Mouse (Mus musculus): ENCODE data around the gene Taf8. TPM values are rescaled to one million over a fixed set of nuclear protein-coding genes. Genes with fewer than 3 reads are reported as not detected.

The Taf8 gene
- total and polyA plus RNA-seq, 3 experiments: 15.2 to 25.7 TPM; not detected in 1

- no peak for DNase-seq (ENCODE audit: low read depth, low spot score)
- H3K27ac ChIP-seq (ENCODE audit: control insufficient read depth, low read depth, low read length): no peak overlapping the region
These were observed 49.2 kb downstream of the Taf8 start for GRCm38 (mm10) chr17:47452886-47453285.

GRCm38 (mm10) chr17:47450880-47451565 is 51.1 kb downstream of the Taf8 start:
- no peak for TF ChIP-seq ELF1 (IDR thresholded peaks at IDR 0.05; ENCODE audit: low read depth, low read length)
- no peak for TF ChIP-seq USF1 (IDR thresholded peaks at IDR 0.05; ENCODE audit: low read depth, low read length)
- TF ChIP-seq BHLHE40 (IDR thresholded peaks at IDR 0.05; ENCODE audit: borderline replicate concordance, low read depth, low read length): no peak
- TF ChIP-seq MAX (IDR thresholded peaks at IDR 0.05; ENCODE audit: low read length): no peak
- no peak for TF ChIP-seq NELFE (IDR thresholded peaks at IDR 0.05; ENCODE audit: low read depth, low read length)
- no peak for TF ChIP-seq TCF12 (IDR thresholded peaks at IDR 0.05; ENCODE audit: low read depth, low read length)
- no peak for TF ChIP-seq TAL1 (IDR thresholded peaks at IDR 0.05; ENCODE audit: low read length)
- no peak for TF ChIP-seq E2F4 (IDR thresholded peaks at IDR 0.05; ENCODE audit: borderline replicate concordance, low read depth, low read length)
- no peaks in the 10 kb centered on the region for H3K79me2 ChIP-seq (ENCODE audit: control insufficient read depth, insufficient read depth, low read length, poor library complexity)
- H3K4me1 ChIP-seq (ENCODE audit: control insufficient read depth in 1 of 2, insufficient read depth in 2 of 2, low read length in 2 of 2): peaks cover 6 to 20% of the 10 kb centered on the region in 2 experiments
- no peak overlapping the region for H3K9ac ChIP-seq (ENCODE audit: control insufficient read depth, low read depth, low read length, poor library complexity, severe bottlenecking)
- peaks cover 0 to 4% of the 10 kb centered on the region in 2 experiments; a peak in 1 of 4 replicates for H3K36me3 ChIP-seq (ENCODE audit: control insufficient read depth in 1 of 2, insufficient read depth in 2 of 2, low read length in 2 of 2)
- no peak overlapping the region for H3K27ac ChIP-seq (ENCODE audit: control insufficient read depth, low read depth, low read length)
- no peak overlapping the region for H3K4me3 ChIP-seq (ENCODE audit: control insufficient read depth in 1 of 2, insufficient read depth in 1 of 2, low read depth in 2 of 2, low read length in 2 of 2)
- DNase-seq (ENCODE audit: low read depth, low spot score): no peak
- H3K27me3 ChIP-seq (ENCODE audit: control insufficient read depth in 1 of 2, insufficient read depth in 2 of 2, low read length in 2 of 2): no peaks in the 10 kb centered on the region
- H3K9me3 ChIP-seq (replicated peaks; ENCODE audit: insufficient read depth, low read length): no peaks in the 10 kb centered on the region

More at GRCm38 (mm10) chr17:47452886-47453285, 49.2 kb downstream of the Taf8 start:
- Histone ChIP-seq H3K9me3 (replicated peaks; ENCODE audit: insufficient read depth, low read length) (no peaks in the 10 kb centered on the region), H3K36me3 (ENCODE audit: control insufficient read depth in 1 of 2, insufficient read depth in 2 of 2, low read length in 2 of 2) (peaks cover 0 to 4% of the 10 kb centered on the region in 2 experiments; a peak in 1 of 4 replicates), H3K4me1 (ENCODE audit: control insufficient read depth in 1 of 2, insufficient read depth in 2 of 2, low read length in 2 of 2) (peaks cover 6 to 20% of the 10 kb centered on the region in 2 experiments), H3K27me3 (ENCODE audit: control insufficient read depth in 1 of 2, insufficient read depth in 2 of 2, low read length in 2 of 2) (no peaks in the 10 kb centered on the region), H3K4me3 (ENCODE audit: control insufficient read depth in 1 of 2, insufficient read depth in 1 of 2, low read depth in 2 of 2, low read length in 2 of 2) (no peak overlapping the region), H3K9ac (ENCODE audit: control insufficient read depth, low read depth, low read length, poor library complexity, severe bottlenecking) (no peak overlapping the region), H3K79me2 (ENCODE audit: control insufficient read depth, insufficient read depth, low read length, poor library complexity) (no peaks in the 10 kb centered on the region)
- TF ChIP-seq POLR2A (IDR thresholded peaks at IDR 0.05; ENCODE audit: control insufficient read depth in 1 of 2, insufficient read depth in 1 of 2, low read depth in 1 of 2, low read length in 2 of 2, poor library complexity in 1 of 2): no peak
- TF ChIP-seq UBTF (IDR thresholded peaks at IDR 0.05; ENCODE audit: borderline replicate concordance, insufficient read depth, low read depth, low read length): no peak
- TF ChIP-seq TCF12 (IDR thresholded peaks at IDR 0.05; ENCODE audit: low read depth, low read length): no peak
- no peak for TF ChIP-seq MXI1 (IDR thresholded peaks at IDR 0.05; ENCODE audit: low read depth, low read length)
- no peak for TF ChIP-seq GATA1 (IDR thresholded peaks at IDR 0.05; ENCODE audit: low read depth, low read length)
- TF ChIP-seq MYC (IDR thresholded peaks at IDR 0.05; ENCODE audit: low read depth, low read length): no peak
- no peak for TF ChIP-seq POLR2AphosphoS2 (IDR thresholded peaks at IDR 0.05; ENCODE audit: low read length)
- TF ChIP-seq CTCF (IDR thresholded peaks at IDR 0.05 in 2 of 3, conservative IDR thresholded peaks at IDR 0.05 in 1 of 3; ENCODE audit: control insufficient read depth in 1 of 3, insufficient read depth in 1 of 3, low read depth in 2 of 3, low read length in 3 of 3, poor library complexity in 1 of 3, severe bottlenecking in 1 of 3): no peak
- no peak for TF ChIP-seq MAX (IDR thresholded peaks at IDR 0.05; ENCODE audit: low read length)
- no peak for TF ChIP-seq SMC3 (IDR thresholded peaks at IDR 0.05; ENCODE audit: low read depth, low read length)
- TF ChIP-seq CHD1 (IDR thresholded peaks at IDR 0.05; ENCODE audit: low read depth, low read length): no peak
- no peak for TF ChIP-seq HCFC1 (IDR thresholded peaks at IDR 0.05; ENCODE audit: low read depth, low read length)
- no peak for TF ChIP-seq POLR2AphosphoS5 (IDR thresholded peaks at IDR 0.05; ENCODE audit: borderline replicate concordance, low read depth, low read length)
- TF ChIP-seq ZC3H11A (IDR thresholded peaks at IDR 0.05; ENCODE audit: low read depth, low read length): no peak
